Mouse (Mus musculus) heart, postnatal 0 days (tissue): Measurements from ENCODE around the gene Tenm2. TPM values are rescaled to one million over a fixed set of nuclear protein-coding genes. Genes with fewer than 3 reads are reported as not detected.

Experiments used
- ATAC-seq: fragments of 200-750 bp; cut with Nextera tagmentation; 2 replicates; pipeline ENCODE4 v1.8.0; 2017; ENCODE audit warnings: low read depth, moderate number of reproducible peaks, moderate library complexity; ENCODE audit not compliant: insufficient read depth
- DNase-seq: peaks from one replicate; pipeline ENCODE4 v3.0.0-alpha.2; 2016; ENCODE audit warnings: low spot score
- H3K27ac ChIP-seq: fragments of 300-500 bp; sonication (generic); 2 replicates; pipeline ENCODE4 v1.5.1; 2014; ENCODE audit warnings: low read depth, mild to moderate bottlenecking
- H3K27me3 ChIP-seq: fragments of 300-500 bp; sonication (generic); 2 replicates; pipeline ENCODE4 v1.6.1; 2014; ENCODE audit warnings: low read length, mixed read lengths; ENCODE audit not compliant: control insufficient read depth, insufficient read depth
- H3K36me3 ChIP-seq: fragments of 300-500 bp; sonication (generic); replicated peaks from 2 replicates; pipeline ENCODE4 v1.6.1; 2014; ENCODE audit warnings: low read length, mixed read lengths; ENCODE audit not compliant: control insufficient read depth, insufficient read depth
- H3K4me1 ChIP-seq: fragments of 300-500 bp; sonication (generic); 2 replicates; pipeline ENCODE4 v1.6.1; 2014; ENCODE audit warnings: antibody characterized with exemption; ENCODE audit not compliant: control insufficient read depth, insufficient read depth
- H3K4me2 ChIP-seq: fragments of 300-500 bp; sonication (generic); 2 replicates; pipeline ENCODE4 v1.6.1; 2014; ENCODE audit warnings: low read depth, mild to moderate bottlenecking, low read length, moderate library complexity
- H3K4me3 ChIP-seq: fragments of 300-500 bp; sonication (generic); 2 replicates; pipeline ENCODE4 v1.5.1; 2014; ENCODE audit warnings: low read depth, low read length
- H3K9ac ChIP-seq: fragments of 300-500 bp; sonication (generic); replicated peaks from 2 replicates; pipeline ENCODE4 v1.6.1; 2014; ENCODE audit warnings: low read depth, low read length, mixed read lengths
- H3K9me3 ChIP-seq: fragments of 300-500 bp; sonication (generic); replicated peaks from 2 replicates; pipeline ENCODE4 v1.6.1; 2016; ENCODE audit warnings: low read length; ENCODE audit not compliant: control insufficient read depth
- CTCF ChIP-seq: IDR thresholded peaks from 2 replicates; pipeline ENCODE4 v1.5.1; 2016; ENCODE audit warnings: antibody characterized with exemption, control low read depth, low read depth
- EP300 ChIP-seq: IDR thresholded peaks from 2 replicates; pipeline ENCODE4 v1.6.1; 2016; ENCODE audit warnings: antibody characterized with exemption, low read depth
- WGBS: fragments of 180-500 bp; shearing (Covaris S2); extraction: QIAGEN DNeasy Blood & Tissue Kit; methylation state at CpG from one replicate; pipeline ENCODE4 v1.1.7; 2014; 5-methylcytosine and 5-hydroxymethylcytosine counted together
- polyA plus RNA-seq: library from polyadenylated mRNA; unstranded; fragments of >200 nt; fragmentation: Nextera tagmentation; extraction: Ambion mirVana; gene quantifications from 2 replicates; pipeline ENCODE4 v1.2.1, GENCODE M21; 2015
- total RNA-seq: library from RNA; depleted of rRNA; stranded (reverse); fragments of >200 nt; gene quantifications from 2 replicates; pipeline ENCODE4 v1.2.3, GENCODE M21; 2014; ENCODE audit warnings: low replicate concordance

Tenm2 gene
- total and polyA plus RNA-seq, 2 experiments from 2014 or later = 0.14 to 0.95 TPM

DNA sequence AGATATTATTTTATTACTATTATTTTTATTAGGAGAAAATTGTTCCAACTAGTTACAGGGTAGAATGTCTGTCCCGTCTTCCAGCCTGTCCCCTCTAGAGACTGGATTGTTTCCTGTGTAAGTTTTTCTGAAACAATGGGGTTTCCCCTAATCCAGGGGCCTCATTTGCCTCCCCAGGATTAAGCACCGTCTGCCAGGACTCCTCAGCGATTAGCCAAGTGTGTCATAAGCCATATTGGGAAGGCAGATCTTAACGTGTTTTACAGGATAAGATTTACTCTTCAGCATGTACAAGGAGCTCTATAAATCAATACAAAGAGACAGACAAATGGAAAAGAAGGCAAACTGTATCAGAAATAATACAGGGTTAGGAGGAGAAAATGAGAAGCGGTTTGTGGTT is 1082.3 kb downstream of the Tenm2 start:
- 43% methylated on average over 5 of the region's 5 CpGs for WGBS
- DNase-seq (no peak), ATAC-seq (no peak)
- Histone ChIP-seq H3K27me3 (no peaks in the 10 kb centered on the region), H3K9ac (no peak overlapping the region), H3K9me3 (no peaks in the 10 kb centered on the region), H3K4me1 (no peaks in the 10 kb centered on the region), H3K36me3 (no peaks in the 10 kb centered on the region), H3K4me3 (no peak overlapping the region), H3K27ac (no peak overlapping the region), H3K4me2 (no peak overlapping the region)
- TF ChIP-seq EP300 (no peak), CTCF (no peak)

DNA sequence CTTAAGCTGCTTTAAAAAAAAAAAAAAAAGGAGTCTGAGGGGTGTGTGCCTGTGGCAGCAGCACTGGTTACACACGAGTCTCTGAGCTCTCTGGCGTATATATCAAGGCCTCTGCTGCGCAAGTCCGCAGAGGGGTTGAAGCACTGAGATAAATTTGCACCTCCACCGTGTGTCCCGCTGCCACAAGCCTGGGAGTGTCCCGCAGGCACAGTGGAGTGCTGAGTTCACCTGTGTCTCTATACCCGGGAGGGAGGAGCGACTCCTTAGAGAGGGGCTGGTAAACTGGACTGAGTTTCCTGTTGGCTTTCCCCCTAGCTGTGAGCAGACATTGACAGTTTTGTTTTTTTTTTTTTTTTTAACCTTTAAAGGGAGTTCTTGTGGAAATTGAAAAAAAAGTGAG is 1082.8 kb downstream of the Tenm2 start:
- no peaks in the 10 kb centered on the region for H3K36me3 ChIP-seq
- H3K4me1 ChIP-seq = no peaks in the 10 kb centered on the region
- TF ChIP-seq EP300 = no peak
- no peak for TF ChIP-seq CTCF
- no peak overlapping the region for H3K4me3 ChIP-seq
- H3K4me2 ChIP-seq = peak overlapping the region; percentile 30; the same call in 1 of the 2 replicates
- WGBS = 15% methylated on average over 9 of the region's 9 CpGs
- no peak for DNase-seq
- H3K9ac ChIP-seq = no peak overlapping the region
- H3K27me3 ChIP-seq = no peaks in the 10 kb centered on the region
- H3K9me3 ChIP-seq = no peaks in the 10 kb centered on the region
- no peak for ATAC-seq
- H3K27ac ChIP-seq = no peak overlapping the region

DNA sequence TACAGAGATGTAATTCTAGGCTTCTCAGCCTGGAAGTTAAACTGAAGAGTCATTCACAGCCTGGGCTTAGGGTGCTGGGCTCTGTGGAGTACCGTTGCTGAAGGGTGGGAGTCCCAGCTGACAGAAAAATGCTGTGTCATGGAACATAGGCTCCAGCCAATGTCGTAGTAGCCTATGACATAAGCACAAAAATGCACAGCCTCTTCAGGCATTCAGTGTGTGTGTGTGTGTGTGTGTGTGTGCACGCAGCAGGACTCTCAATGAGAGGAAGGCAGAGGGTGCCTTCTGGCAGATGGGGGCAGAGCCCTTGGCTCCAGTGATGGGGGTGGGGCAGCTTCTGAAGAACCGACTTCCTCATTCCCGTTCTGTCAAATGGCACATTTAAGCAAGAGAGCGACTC is 1083.5 kb downstream of the Tenm2 start:
- Histone ChIP-seq H3K4me1 (no peaks in the 10 kb centered on the region), H3K9ac (no peak overlapping the region), H3K9me3 (no peaks in the 10 kb centered on the region), H3K4me3 (no peak overlapping the region), H3K27ac (no peak overlapping the region), H3K27me3 (no peaks in the 10 kb centered on the region), H3K4me2 (no peak overlapping the region), H3K36me3 (no peaks in the 10 kb centered on the region)
- TF ChIP-seq CTCF (no peak), EP300 (no peak)
- DNase-seq = no peak
- ATAC-seq = no peak
- 4% methylated on average over 6 of the region's 6 CpGs for whole genome bisulfite sequencing

DNA sequence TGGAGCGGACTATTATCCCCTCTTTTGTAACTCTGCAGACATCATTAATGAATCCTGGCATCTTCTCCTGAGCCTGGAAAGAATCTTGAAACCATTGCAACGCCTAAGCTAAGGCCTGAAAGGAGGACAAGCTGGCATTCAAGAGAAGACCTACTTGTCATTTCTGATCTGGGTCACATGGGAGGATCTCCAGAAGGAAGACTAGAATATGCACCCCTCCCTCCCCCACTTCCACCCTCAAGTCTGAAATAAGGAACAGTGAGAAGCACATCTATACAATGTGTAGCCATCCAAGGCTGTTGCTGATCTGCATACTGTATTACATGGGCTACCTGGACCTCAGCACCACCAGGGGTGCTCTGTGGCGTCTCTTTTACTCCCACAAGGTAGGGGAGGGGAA is 1086.7 kb downstream of the Tenm2 start:
- Histone ChIP-seq H3K9me3 (no peaks in the 10 kb centered on the region), H3K27me3 (no peaks in the 10 kb centered on the region), H3K9ac (no peak overlapping the region), H3K4me2 (no peak overlapping the region), H3K36me3 (no peaks in the 10 kb centered on the region), H3K4me3 (no peak overlapping the region), H3K4me1 (no peaks in the 10 kb centered on the region), H3K27ac (no peak overlapping the region)
- WGBS = 78% methylated on average over 3 of the region's 3 CpGs
- DNase-seq (no peak), ATAC-seq (no peak)
- TF ChIP-seq EP300 = no peak
- no peak for TF ChIP-seq CTCF

DNA sequence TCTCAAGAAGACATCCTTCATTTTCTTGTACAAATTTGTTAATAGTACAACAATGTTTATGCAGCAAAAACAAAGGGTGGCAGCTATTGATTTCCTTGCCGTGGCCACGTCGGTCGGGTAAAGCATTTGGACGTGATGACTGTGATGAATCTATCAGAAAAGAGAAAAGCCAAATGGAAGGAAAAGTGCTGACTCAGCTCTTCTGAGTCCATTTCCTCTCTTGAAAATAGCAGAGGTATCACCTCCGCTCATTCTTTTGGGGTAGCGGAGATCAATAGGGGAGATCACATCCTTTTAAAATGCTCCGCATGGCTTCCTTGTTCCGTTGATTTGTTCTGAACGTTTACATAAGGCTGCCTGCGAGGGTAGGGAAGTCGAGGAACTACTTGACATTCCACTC is 1090.7 kb downstream of the Tenm2 start:
- Histone ChIP-seq H3K4me3 (no peak overlapping the region), H3K4me1 (no peaks in the 10 kb centered on the region), H3K27ac (no peak overlapping the region), H3K4me2 (no peak overlapping the region), H3K36me3 (no peaks in the 10 kb centered on the region), H3K9ac (no peak overlapping the region), H3K9me3 (no peaks in the 10 kb centered on the region), H3K27me3 (no peaks in the 10 kb centered on the region)
- WGBS = 76% methylated on average over 12 of the region's 12 CpGs
- DNase-seq = no peak
- no peak for ATAC-seq
- TF ChIP-seq CTCF (no peak), EP300 (no peak)

DNA sequence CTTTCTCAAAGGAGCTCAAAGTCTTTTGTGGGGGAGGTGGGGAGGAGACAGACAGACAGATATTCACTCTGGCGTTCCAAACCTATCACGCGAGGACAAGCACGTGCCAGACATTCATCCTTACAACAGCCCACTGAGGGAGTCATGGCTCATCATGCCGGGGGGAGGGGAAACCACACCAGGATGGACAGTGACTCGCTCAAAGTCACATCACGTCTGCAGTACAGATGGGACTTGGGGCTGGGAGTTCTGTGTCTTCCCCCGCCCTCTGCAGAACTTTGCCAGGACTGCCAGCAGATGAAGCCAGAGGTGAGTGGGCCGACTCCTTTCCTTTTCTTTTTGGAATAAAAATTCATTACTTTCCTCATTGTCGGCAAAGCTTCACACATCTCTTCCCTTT is 1095.4 kb downstream of the Tenm2 start:
- ATAC-seq = no peak
- no peak overlapping the region for H3K27ac ChIP-seq
- 80% methylated on average over 10 of the region's 10 CpGs for WGBS

More for the DNA sequence above, 1095.4 kb downstream of the Tenm2 start:
- no peaks in the 10 kb centered on the region for H3K27me3 ChIP-seq
- no peaks in the 10 kb centered on the region for H3K36me3 ChIP-seq
- H3K9ac ChIP-seq = no peak overlapping the region
- no peak for DNase-seq
- TF ChIP-seq CTCF = no peak
- no peak for TF ChIP-seq EP300
- H3K4me1 ChIP-seq = no peaks in the 10 kb centered on the region
- no peak overlapping the region for H3K4me3 ChIP-seq
- H3K9me3 ChIP-seq = no peaks in the 10 kb centered on the region
- H3K4me2 ChIP-seq = no peak overlapping the region
